Mouse (Mus musculus): Measurements from ENCODE around the gene Narfl. TPM values are rescaled to one million over a fixed set of nuclear protein-coding genes. Genes with fewer than 3 reads are reported as not detected.

The Narfl gene
- polyA plus RNA-seq, 1 experiment: 43.5 TPM

- TF ChIP-seq POLR2A (IDR thresholded peaks at IDR 0.05; ENCODE audit: borderline replicate concordance, insufficient read depth, low read length): peak; percentile 80
- peak; percentile 58; the same call in 1 of the 2 replicates for TF ChIP-seq CTCF (IDR thresholded peaks at IDR 0.05; ENCODE audit: borderline replicate concordance, insufficient read depth, low read depth, low read length)
- Histone ChIP-seq H3K27me3 (ENCODE audit: control insufficient read depth, insufficient read depth, low read length) (no peaks in the 10 kb centered on the region), H3K4me1 (ENCODE audit: control insufficient read depth, insufficient read depth, low read length) (peaks cover 33% of the 10 kb centered on the region), H3K4me3 (replicated peaks; ENCODE audit: insufficient read depth, low read depth, low read length) (peak within 1 kb of the TSS; percentile 92), H3K27ac (ENCODE audit: insufficient read depth, low read length) (peak within 1 kb of the TSS; percentile 52)
- peak; percentile 84 to 85 for DNase-seq
- 1% methylated on average over 32 of the region's 32 CpGs for WGBS
These were observed 55.4 kb downstream of the Narfl start, which contains the start of gene Jmjd8 for GRCm38 (mm10) chr17:25828712-25829557. Jmjd8 (plus strand) TSS chr17:25828867.

GRCm38 (mm10) chr17:25829558-25830017 lies 56.0 kb downstream of the Narfl start:
- no peak for TF ChIP-seq CTCF (IDR thresholded peaks at IDR 0.05; ENCODE audit: borderline replicate concordance, insufficient read depth, low read depth, low read length)
- peak; percentile 22; the same call in 1 of the 2 replicates for TF ChIP-seq POLR2A (IDR thresholded peaks at IDR 0.05; ENCODE audit: borderline replicate concordance, insufficient read depth, low read length)
- WGBS: 16% methylated on average over 8 of the region's 8 CpGs
- H3K27ac ChIP-seq (ENCODE audit: insufficient read depth, low read length): no peak overlapping the region
- peaks cover 32% of the 10 kb centered on the region for H3K4me1 ChIP-seq (ENCODE audit: control insufficient read depth, insufficient read depth, low read length)
- no peaks in the 10 kb centered on the region for H3K27me3 ChIP-seq (ENCODE audit: control insufficient read depth, insufficient read depth, low read length)
- no peak for DNase-seq
- H3K4me3 ChIP-seq (replicated peaks; ENCODE audit: insufficient read depth, low read depth, low read length): peak overlapping the region; percentile 92

- TF ChIP-seq POLR2A (IDR thresholded peaks at IDR 0.05; ENCODE audit: borderline replicate concordance, insufficient read depth, low read length): no peak
- no peak for TF ChIP-seq CTCF (IDR thresholded peaks at IDR 0.05; ENCODE audit: borderline replicate concordance, insufficient read depth, low read depth, low read length)
- Histone ChIP-seq H3K27me3 (ENCODE audit: control insufficient read depth, insufficient read depth, low read length) (no peaks in the 10 kb centered on the region), H3K27ac (ENCODE audit: insufficient read depth, low read length) (no peak overlapping the region), H3K4me3 (replicated peaks; ENCODE audit: insufficient read depth, low read depth, low read length) (no peak overlapping the region), H3K4me1 (ENCODE audit: control insufficient read depth, insufficient read depth, low read length) (peaks cover 39% of the 10 kb centered on the region)
- no peak for DNase-seq
- WGBS: 80% methylated on average over 4 of the region's 4 CpGs
These were observed 56.7 kb downstream of the Narfl start for GRCm38 (mm10) chr17:25830200-25830753.

GRCm38 (mm10) chr17:25830806-25831431 lies 57.3 kb downstream of the Narfl start:
- Histone ChIP-seq H3K4me1 (ENCODE audit: control insufficient read depth, insufficient read depth, low read length) (peaks cover 45% of the 10 kb centered on the region), H3K27me3 (ENCODE audit: control insufficient read depth, insufficient read depth, low read length) (no peaks in the 10 kb centered on the region), H3K27ac (ENCODE audit: insufficient read depth, low read length) (no peak overlapping the region), H3K4me3 (replicated peaks; ENCODE audit: insufficient read depth, low read depth, low read length) (no peak overlapping the region)
- TF ChIP-seq CTCF (IDR thresholded peaks at IDR 0.05; ENCODE audit: borderline replicate concordance, insufficient read depth, low read depth, low read length): no peak
- TF ChIP-seq POLR2A (IDR thresholded peaks at IDR 0.05; ENCODE audit: borderline replicate concordance, insufficient read depth, low read length): no peak
- no peak for DNase-seq
- WGBS: 77% methylated on average over 14 of the region's 14 CpGs

GRCm38 (mm10) chr17:25831451-25832281 lies 58.1 kb downstream of the Narfl start:
- Histone ChIP-seq H3K4me1 (ENCODE audit: control insufficient read depth, insufficient read depth, low read length) (peaks cover 50% of the 10 kb centered on the region), H3K4me3 (replicated peaks; ENCODE audit: insufficient read depth, low read depth, low read length) (peak overlapping the region; percentile 81), H3K27ac (ENCODE audit: insufficient read depth, low read length) (no peak overlapping the region), H3K27me3 (ENCODE audit: control insufficient read depth, insufficient read depth, low read length) (no peaks in the 10 kb centered on the region)
- peak; percentile 59 to 64 for DNase-seq
- TF ChIP-seq POLR2A (IDR thresholded peaks at IDR 0.05; ENCODE audit: borderline replicate concordance, insufficient read depth, low read length): no peak
- TF ChIP-seq CTCF (IDR thresholded peaks at IDR 0.05; ENCODE audit: borderline replicate concordance, insufficient read depth, low read depth, low read length): no peak
- 37% methylated on average over 21 of the region's 21 CpGs for WGBS

GRCm38 (mm10) chr17:25832436-25833290 lies 59.1 kb downstream of the Narfl start:
- Histone ChIP-seq H3K4me3 (replicated peaks; ENCODE audit: insufficient read depth, low read depth, low read length) (peak overlapping the region; percentile 81), H3K4me1 (ENCODE audit: control insufficient read depth, insufficient read depth, low read length) (peaks cover 55% of the 10 kb centered on the region), H3K27me3 (ENCODE audit: control insufficient read depth, insufficient read depth, low read length) (no peaks in the 10 kb centered on the region), H3K27ac (ENCODE audit: insufficient read depth, low read length) (peak overlapping the region; percentile 95)
- under 1% methylated on average over 75 of the region's 77 CpGs for WGBS
- TF ChIP-seq CTCF (IDR thresholded peaks at IDR 0.05; ENCODE audit: borderline replicate concordance, insufficient read depth, low read depth, low read length): no peak
- TF ChIP-seq POLR2A (IDR thresholded peaks at IDR 0.05; ENCODE audit: borderline replicate concordance, insufficient read depth, low read length): peak; percentile 70
- peak; percentile 99 for DNase-seq

Other genes with a start within 250 kb of the Narfl start
- 35.9 and 38.0 TPM in 2 replicates for gene Sox8, start 203.1 kb upstream of the Narfl start, polyA plus RNA-seq (2012; rRNA removed)
- 18.6 and 19.1 TPM in 2 replicates for gene Lmf1, start 194.7 kb upstream of the Narfl start, polyA plus RNA-seq (2012; rRNA removed)
- 489 and 519 TPM in 2 replicates for gene Gng13, start 56.6 kb upstream of the Narfl start, polyA plus RNA-seq (2012; rRNA removed)
- 3.7 and 4.1 TPM in 2 replicates for gene Chtf18, start 46.4 kb upstream of the Narfl start, polyA plus RNA-seq (2012; rRNA removed)
- 96.4 and 97.4 TPM in 2 replicates for gene Rpusd1, start 46.1 kb upstream of the Narfl start, polyA plus RNA-seq (2012; rRNA removed)
- 0.73 and 1.1 TPM in 2 replicates for gene Mslnl, start 37.7 kb upstream of the Narfl start, polyA plus RNA-seq (2012; rRNA removed)
- gene Msln, start 19.4 kb upstream of the Narfl start, polyA plus RNA-seq (2012; rRNA removed): 0.21 and 0.38 TPM in 2 replicates
- 340 and 348 TPM in 2 replicates for gene Haghl, start 11.9 kb downstream of the Narfl start, polyA plus RNA-seq (2012; rRNA removed)
- 0.47 and 0.79 TPM in 2 replicates for gene Ccdc78, start 12.8 kb downstream of the Narfl start, polyA plus RNA-seq (2012; rRNA removed)
- 167 and 178 TPM in 2 replicates for gene Fam173a, start 19.1 kb downstream of the Narfl start, polyA plus RNA-seq (2012; rRNA removed)
- gene AC134908.4, start 21.9 kb downstream of the Narfl start, polyA plus RNA-seq (2012; rRNA removed): 3.3 and 5.0 TPM in 2 replicates
- gene Metrn, start 23.4 kb downstream of the Narfl start, polyA plus RNA-seq (2012; rRNA removed): 534 and 542 TPM in 2 replicates
- 187 and 207 TPM in 2 replicates for gene Fbxl16, start 35.3 kb downstream of the Narfl start, polyA plus RNA-seq (2012; rRNA removed)
- gene Wdr24, start 49.9 kb downstream of the Narfl start, polyA plus RNA-seq (2012; rRNA removed): 32.8 and 34.2 TPM in 2 replicates
- 65.8 and 75.2 TPM in 2 replicates for gene Jmjd8, start 55.1 kb downstream of the Narfl start, polyA plus RNA-seq (2012; rRNA removed)
- gene Stub1, start 59.6 kb downstream of the Narfl start, polyA plus RNA-seq (2012; rRNA removed): 326 and 333 TPM in 2 replicates
- gene Rhbdl1, start 63.5 kb downstream of the Narfl start, polyA plus RNA-seq (2012; rRNA removed): 111 and 119 TPM in 2 replicates
- gene Gm20683, start 68.0 kb downstream of the Narfl start, polyA plus RNA-seq (2012; rRNA removed): 42.9 and 45.9 TPM in 2 replicates
- 105 and 121 TPM in 2 replicates for gene Rhot2, start 71.1 kb downstream of the Narfl start, polyA plus RNA-seq (2012; rRNA removed)
- 21.6 and 26.9 TPM in 2 replicates for gene Wdr90, start 87.7 kb downstream of the Narfl start, polyA plus RNA-seq (2012; rRNA removed)
- 31.9 and 34.1 TPM in 2 replicates for gene Mcrip2, start 95.0 kb downstream of the Narfl start, polyA plus RNA-seq (2012; rRNA removed)
- gene Mettl26, start 101.3 kb downstream of the Narfl start, polyA plus RNA-seq (2012; rRNA removed): 110 and 116 TPM in 2 replicates
- gene Wfikkn1, start 107.1 kb downstream of the Narfl start, polyA plus RNA-seq (2012; rRNA removed): 0.95 and 1.1 TPM in 2 replicates
- gene Rab40c, start 146.0 kb downstream of the Narfl start, polyA plus RNA-seq (2012; rRNA removed): 70.0 and 74.6 TPM in 2 replicates
- gene Pigq, start 171.2 kb downstream of the Narfl start, polyA plus RNA-seq (2012; rRNA removed): 170 and 191 TPM in 2 replicates
- 1.9 and 2.5 TPM in 2 replicates for gene Nhlrc4, start 171.2 kb downstream of the Narfl start, polyA plus RNA-seq (2012; rRNA removed)
- gene A930017K11Rik, start 178.8 kb downstream of the Narfl start, polyA plus RNA-seq (2012; rRNA removed): 13.4 and 14.0 TPM in 2 replicates
- 88.7 and 92.8 TPM in 2 replicates for gene Capn15, start 212.0 kb downstream of the Narfl start, polyA plus RNA-seq (2012; rRNA removed)

Measured in cerebellum, adult 2 months (tissue).